Mouse (Mus musculus) kidney, postnatal 0 days (tissue): ENCODE data around the gene Ssbp3. TPM values are rescaled to one million over a fixed set of nuclear protein-coding genes. Genes with fewer than 3 reads are reported as not detected.

Experiments
- ATAC-seq: fragments of 200-750 bp; cut with Nextera tagmentation; replicated peaks from 2 replicates; pipeline ENCODE4 v1.8.0; 2017; ENCODE audit warnings: low read depth, moderate number of reproducible peaks, moderate TSS enrichment, moderate library complexity; ENCODE audit not compliant: low FRiP score
- DNase-seq: peaks from one replicate; pipeline ENCODE4 v3.0.0-alpha.2; 2016; ENCODE audit warnings: low spot score
- H3K27ac ChIP-seq: fragments of 300-500 bp; sonication (generic); 2 replicates; pipeline ENCODE4 v1.5.1; 2014; ENCODE audit warnings: mild to moderate bottlenecking
- H3K27me3 ChIP-seq: fragments of 300-500 bp; sonication (generic); 2 replicates; pipeline ENCODE4 v1.6.1; 2014; ENCODE audit warnings: low read length, mixed read lengths; ENCODE audit not compliant: insufficient read depth
- H3K36me3 ChIP-seq: fragments of 300-500 bp; sonication (generic); 2 replicates; pipeline ENCODE4 v1.6.1; 2014; ENCODE audit warnings: low read length, mixed read lengths; ENCODE audit not compliant: insufficient read depth
- H3K4me1 ChIP-seq: fragments of 300-500 bp; sonication (generic); replicated peaks from 2 replicates; pipeline ENCODE4 v1.6.1; 2014; ENCODE audit warnings: antibody characterized with exemption, low read length, mixed read lengths; ENCODE audit not compliant: insufficient read depth
- H3K4me2 ChIP-seq: fragments of 300-500 bp; sonication (generic); 2 replicates; pipeline ENCODE4 v1.6.1; 2014; ENCODE audit warnings: mild to moderate bottlenecking, low read length, moderate library complexity, mixed read lengths
- H3K4me3 ChIP-seq: fragments of 300-500 bp; sonication (generic); replicated peaks from 2 replicates; pipeline ENCODE4 v1.5.1; 2014; ENCODE audit warnings: low read depth, low read length
- H3K9ac ChIP-seq: fragments of 300-500 bp; sonication (generic); 2 replicates; pipeline ENCODE4 v1.6.1; 2014; ENCODE audit warnings: low read depth, low read length
- H3K9me3 ChIP-seq: fragments of 300-500 bp; sonication (generic); replicated peaks from 2 replicates; pipeline ENCODE4 v1.6.1; 2016; ENCODE audit warnings: low read length, inconsistent platforms, mixed read lengths
- CTCF ChIP-seq: IDR thresholded peaks from 2 replicates; pipeline ENCODE4 v1.5.1; 2016; ENCODE audit warnings: antibody characterized with exemption, low read depth, mild to moderate bottlenecking, moderate library complexity
- WGBS: fragments of 180-500 bp; shearing (Covaris S2); extraction: QIAGEN DNeasy Blood & Tissue Kit; methylation state at CpG from one replicate; pipeline ENCODE4 v1.1.7; 2014; 5-methylcytosine and 5-hydroxymethylcytosine counted together
- polyA plus RNA-seq: library from polyadenylated mRNA; unstranded; fragments of >200 nt; fragmentation: Nextera tagmentation; extraction: Ambion mirVana; gene quantifications from 2 replicates; pipeline ENCODE4 v1.2.1, GENCODE M21; 2015

The Ssbp3 gene
- polyA plus RNA-seq, 1 experiment from 2014 or later: 68.3 TPM

DNA sequence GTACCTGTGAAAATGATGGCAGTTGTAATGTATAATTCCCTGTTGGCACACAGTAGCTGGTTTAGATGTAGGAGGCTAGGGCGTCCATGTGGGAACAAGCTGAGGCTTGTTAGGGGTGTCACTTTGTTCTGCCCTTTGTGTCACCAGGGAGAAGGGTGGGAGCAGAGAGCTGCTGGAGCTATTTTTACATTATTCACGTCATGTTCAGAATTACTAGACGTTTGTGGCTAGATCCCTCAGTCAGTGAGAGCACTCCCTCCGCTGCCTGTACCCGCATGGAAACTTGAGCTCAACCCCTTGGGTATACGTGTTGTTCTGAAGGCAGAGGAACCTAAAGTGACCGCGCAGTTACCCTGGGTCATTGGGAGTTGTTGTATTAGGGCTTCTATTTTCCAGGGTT is 58.4 kb downstream of the Ssbp3 start:
- Histone ChIP-seq H3K36me3 (0 out of 2 replicates have a peak, but pooled peaks cover 4% of the 10 kb centered on the region), H3K9me3 (no peaks in the 10 kb centered on the region), H3K27me3 (no peaks in the 10 kb centered on the region), H3K27ac (no peak overlapping the region), H3K9ac (no peak overlapping the region), H3K4me3 (no peak overlapping the region), H3K4me1 (peaks cover 14% of the 10 kb centered on the region), H3K4me2 (no peak overlapping the region)
- WGBS: 46% methylated on average over 8 of the region's 8 CpGs
- TF ChIP-seq CTCF: no peak
- DNase-seq (no peak), ATAC-seq (no peak)

DNA sequence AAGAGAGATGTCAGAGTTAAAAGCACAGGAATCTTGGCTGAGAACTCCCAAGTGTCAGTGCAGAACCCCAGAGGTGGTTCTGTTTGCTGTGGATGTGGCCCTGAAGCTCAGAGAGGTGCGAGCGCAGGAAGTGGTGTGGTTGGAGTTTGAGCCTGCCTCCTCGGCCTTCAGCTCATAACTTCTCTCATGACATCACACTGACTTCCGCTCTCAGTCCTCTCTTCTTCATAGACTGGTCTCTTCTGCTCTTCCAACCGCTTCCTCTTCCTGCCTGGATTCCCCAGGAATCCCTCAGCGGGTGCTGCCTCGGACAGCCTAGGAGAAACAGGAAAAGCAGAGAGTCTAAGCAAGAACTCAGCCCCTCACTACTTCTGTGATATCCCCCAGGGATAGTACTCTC is 60.3 kb downstream of the Ssbp3 start:
- ATAC-seq: no peak
- DNase-seq: peak; percentile 55
- H3K27me3 ChIP-seq: no peaks in the 10 kb centered on the region
- TF ChIP-seq CTCF: no peak
- H3K9ac ChIP-seq: no peak overlapping the region
- H3K4me3 ChIP-seq: no peak overlapping the region
- H3K4me2 ChIP-seq: no peak overlapping the region
- H3K4me1 ChIP-seq: peaks cover 9% of the 10 kb centered on the region
- 69% methylated on average over 7 of the region's 7 CpGs for WGBS
- no peaks in the 10 kb centered on the region for H3K9me3 ChIP-seq
- H3K27ac ChIP-seq: no peak overlapping the region
- no peaks in the 10 kb centered on the region for H3K36me3 ChIP-seq

DNA sequence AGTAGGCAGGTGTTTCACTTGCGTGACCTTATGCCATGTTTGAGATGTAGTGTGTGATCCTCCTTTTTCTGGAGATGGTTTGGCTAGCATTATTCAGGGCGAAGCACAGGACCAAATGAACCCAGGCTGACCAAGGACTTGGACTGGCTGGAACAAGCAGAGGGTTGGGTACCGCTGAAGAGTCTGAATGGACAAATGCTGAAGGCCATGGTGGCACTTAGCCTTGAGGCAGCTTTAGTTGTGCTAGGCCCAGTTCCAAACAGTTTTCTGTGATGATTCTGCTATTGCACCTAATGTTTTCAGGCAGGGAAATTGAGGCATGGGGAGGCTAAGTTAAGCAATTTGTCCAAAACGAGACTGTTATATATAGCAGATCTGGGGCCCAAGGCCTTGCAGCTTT is 61.6 kb downstream of the Ssbp3 start:
- no peaks in the 10 kb centered on the region for H3K36me3 ChIP-seq
- no peak overlapping the region for H3K27ac ChIP-seq
- no peaks in the 10 kb centered on the region for H3K9me3 ChIP-seq
- WGBS: 85% methylated on average over 4 of the region's 4 CpGs
- no peak for DNase-seq
- H3K4me3 ChIP-seq: no peak overlapping the region
- no peak for TF ChIP-seq CTCF
- ATAC-seq: no peak
- no peak overlapping the region for H3K9ac ChIP-seq
- peaks cover 20% of the 10 kb centered on the region for H3K4me1 ChIP-seq
- no peaks in the 10 kb centered on the region for H3K27me3 ChIP-seq
- no peak overlapping the region for H3K4me2 ChIP-seq

DNA sequence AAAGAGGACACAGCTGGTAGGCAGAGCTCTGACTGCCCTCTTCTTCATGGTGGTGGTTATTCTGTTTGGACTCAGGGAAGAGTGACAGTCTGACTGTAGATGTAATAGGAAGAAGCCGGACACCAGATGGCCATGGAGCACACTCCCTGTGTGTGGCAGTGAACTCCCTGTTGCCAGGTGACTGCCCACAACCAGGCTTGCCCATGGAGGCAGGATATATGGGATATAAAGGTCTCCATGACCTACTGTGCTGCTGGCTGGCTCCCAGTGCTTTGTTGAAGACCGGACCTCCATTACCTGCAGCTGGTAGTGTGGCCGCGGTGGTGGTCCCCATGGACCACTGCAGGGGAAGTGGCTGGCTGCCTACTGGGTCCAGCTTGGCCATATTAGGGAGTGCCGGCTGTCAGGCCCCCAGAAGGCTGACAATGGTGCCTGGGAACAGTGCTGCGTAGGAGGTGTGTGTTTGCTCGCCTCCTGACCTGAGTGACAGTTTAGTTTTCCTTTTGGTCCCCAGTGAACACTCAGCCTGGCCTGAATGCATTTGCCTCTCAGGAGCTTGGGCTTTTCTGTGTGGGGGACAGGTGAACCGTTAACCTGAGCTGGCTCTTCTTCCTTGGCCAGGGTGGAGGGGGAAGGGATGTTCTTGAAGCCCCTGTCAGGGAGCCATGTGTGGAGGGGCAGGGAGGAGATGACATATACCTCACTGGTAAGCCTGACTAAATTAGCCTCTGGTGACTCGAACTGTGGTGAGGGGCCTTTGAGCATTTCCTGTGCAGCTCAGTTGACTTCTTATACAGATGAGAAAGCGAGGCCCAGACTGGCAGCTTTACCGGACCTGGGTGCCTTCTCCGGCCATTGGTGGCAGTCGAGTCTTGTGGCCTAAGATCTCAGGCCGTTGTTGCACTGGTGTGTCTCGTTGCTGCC is 62.2 kb downstream of the Ssbp3 start:
- H3K4me1 ChIP-seq: peaks cover 27% of the 10 kb centered on the region
- H3K36me3 ChIP-seq: no peaks in the 10 kb centered on the region
- peak; percentile 44; the same call in 1 of the 2 replicates for ATAC-seq
- 40% methylated on average over 15 of the region's 15 CpGs for WGBS
- TF ChIP-seq CTCF: no peak
- H3K9ac ChIP-seq: no peak overlapping the region
- no peak overlapping the region for H3K4me2 ChIP-seq
- no peaks in the 10 kb centered on the region for H3K27me3 ChIP-seq
- H3K4me3 ChIP-seq: no peak overlapping the region
- peak; percentile 60 for DNase-seq
- H3K9me3 ChIP-seq: no peaks in the 10 kb centered on the region
- H3K27ac ChIP-seq: peak overlapping the region; percentile 6; the same call in 1 of the 2 replicates

DNA sequence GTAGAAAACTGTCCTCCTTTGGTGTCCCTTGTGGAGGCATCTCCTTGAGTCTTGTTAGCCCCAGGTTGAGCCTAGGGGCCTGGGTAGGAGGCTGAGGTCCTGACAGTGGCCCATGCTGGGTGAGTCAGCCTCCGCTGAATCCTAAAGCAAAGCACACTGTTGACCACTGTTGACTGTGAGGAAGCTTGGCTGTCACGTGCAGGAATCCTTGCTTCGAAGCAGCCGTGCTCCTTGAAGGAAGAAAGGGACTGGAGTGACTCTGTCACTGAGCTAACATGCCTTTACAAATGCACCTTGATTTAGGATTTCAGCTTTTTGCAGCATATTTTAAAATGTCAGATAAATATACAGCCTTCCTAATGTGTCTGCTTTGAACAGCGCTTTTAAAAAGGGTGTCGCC is 64.8 kb downstream of the Ssbp3 start:
- Histone ChIP-seq H3K4me3 (no peak overlapping the region), H3K9ac (no peak overlapping the region), H3K4me1 (peaks cover 41% of the 10 kb centered on the region), H3K36me3 (no peaks in the 10 kb centered on the region), H3K27me3 (no peaks in the 10 kb centered on the region), H3K9me3 (no peaks in the 10 kb centered on the region), H3K4me2 (no peak overlapping the region), H3K27ac (no peak overlapping the region)
- no peak for ATAC-seq
- TF ChIP-seq CTCF: no peak
- DNase-seq: no peak
- WGBS: 61% methylated on average over 6 of the region's 6 CpGs

DNA sequence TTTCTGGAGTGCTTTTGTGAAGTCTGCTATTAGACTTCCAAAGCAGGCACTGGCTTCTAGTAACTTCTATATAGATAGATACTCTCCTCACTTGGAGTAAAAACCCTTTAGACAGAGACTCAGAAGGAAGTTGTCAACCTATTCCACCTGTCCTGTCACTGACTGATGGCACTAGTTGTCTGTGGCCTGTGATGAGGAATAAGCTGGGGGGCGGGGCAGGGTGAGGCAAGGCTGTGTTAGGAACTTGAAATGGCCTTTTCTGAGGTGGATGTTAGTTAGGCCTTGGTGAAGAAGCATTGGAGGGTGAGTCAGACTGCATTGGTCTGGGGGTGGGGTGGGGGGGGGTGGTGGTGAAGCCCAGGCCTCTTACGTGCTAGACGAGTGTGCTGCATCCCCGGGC is 65.4 kb downstream of the Ssbp3 start:
- H3K9ac ChIP-seq: no peak overlapping the region
- H3K4me2 ChIP-seq: no peak overlapping the region
- DNase-seq: no peak
- H3K4me1 ChIP-seq: peaks cover 45% of the 10 kb centered on the region
- H3K27me3 ChIP-seq: no peaks in the 10 kb centered on the region
- H3K27ac ChIP-seq: no peak overlapping the region
- H3K36me3 ChIP-seq: no peaks in the 10 kb centered on the region
- TF ChIP-seq CTCF: no peak
- H3K9me3 ChIP-seq: no peaks in the 10 kb centered on the region
- WGBS: 46% methylated on average over 4 of the region's 4 CpGs
- no peak overlapping the region for H3K4me3 ChIP-seq
- ATAC-seq: no peak
